Comparison of ENCODE assay signal across 8 mouse cellular contexts in genomic region chr11:29525988-29526794, GRCm38 (mm10). TPM values are rescaled to one million over a fixed set of nuclear protein-coding genes. Genes with fewer than 3 reads are reported as not detected.
DNase-seq lines count a peak whose midpoint lies in the region; ATAC-seq and TF ChIP-seq lines count a peak whose summit lies in the region.

Gene Mtif2, plus strand, starts transcription at chr11:29526408.

- 2% methylated on average over 47 of the region's 47 CpGs for WGBS in hindbrain, embryonic 16.5 days

- TF ChIP-seq CTCF in gastrocnemius, adult 2 months (IDR thresholded peaks at IDR 0.05) = no peak

- H3K9ac ChIP-seq in hindbrain, embryonic 16.5 days (ENCODE audit: low read depth, low read length) = peak within 1 kb of the TSS; percentile 77

- intact Hi-C loops in gastrocnemius, adult 2 months (cut with DNase I) = loop anchor here (1.0 to 10.0 kb wide), 3 partner anchors 21 to 281 kb away; partner anchors contain the start of genes Ccdc88a, Cfap36 and Clhc1

- peak within 1 kb of the TSS; percentile 93 for H3K27ac ChIP-seq in gastrocnemius, adult 2 months
- H3K27ac ChIP-seq in hindbrain, embryonic 16.5 days (ENCODE audit: low read depth, low read length) = peak within 1 kb of the TSS; percentile 89

- H3K4me2 ChIP-seq in hindbrain, embryonic 16.5 days (ENCODE audit: low read length) = peak within 1 kb of the TSS; percentile 65

- DNase-seq in WW6 (ENCODE audit: low read depth, low spot score) = peak; percentile 88
- peak; percentile 85 for DNase-seq in gastrocnemius, adult 2 months
- DNase-seq in left cerebral cortex, adult 11 months (ENCODE audit: low spot score) = peak; percentile 60
- peak; percentile 76 for DNase-seq in lung, postnatal 36 days
- peak; percentile 90 for DNase-seq in retina, embryonic 14.5 days (ENCODE audit: low spot score)
- DNase-seq in thymus, postnatal 36 days = peak; percentile 63 to 66

- ATAC-seq in common myeloid progenitor, adult 5-6 weeks (replicated peaks; ENCODE audit: low read depth, poor library complexity, severe bottlenecking) = peak; percentile 94
- ATAC-seq in hindbrain, embryonic 16.5 days = peak; percentile 98

- H3K36me3 ChIP-seq in hindbrain, embryonic 16.5 days (ENCODE audit: control insufficient read depth, insufficient read depth, low read length) = peaks cover 8% of the 10 kb centered on the region

- peaks cover 7% of the 10 kb centered on the region for H3K4me1 ChIP-seq in hindbrain, embryonic 16.5 days (ENCODE audit: control insufficient read depth, insufficient read depth, low read depth, low read length)

- H3K4me3 ChIP-seq in gastrocnemius, adult 2 months = peak within 1 kb of the TSS; percentile 92
- H3K4me3 ChIP-seq in hindbrain, embryonic 16.5 days (ENCODE audit: low read length) = peak within 1 kb of the TSS; percentile 76

- no peaks in the 10 kb centered on the region for H3K9me3 ChIP-seq in hindbrain, embryonic 16.5 days (ENCODE audit: control insufficient read depth, low read length)

- H3K27me3 ChIP-seq in hindbrain, embryonic 16.5 days (replicated peaks; ENCODE audit: control insufficient read depth, insufficient read depth, low read length) = no peaks in the 10 kb centered on the region

RNA-seq across cellular contexts. Expression of gene Mtif2, which starts in this region (rescaled TPM):
- 76.5 and 76.8 TPM in 2 replicates for total RNA-seq in common myeloid progenitor, adult 5-6 weeks (2017)
- 10 to 100 TPM; 21.5 to 32.1 TPM for total RNA-seq in gastrocnemius, adult 2 months (2021)
- 38.7 and 41.6 TPM in 2 replicates for polyA plus RNA-seq in hindbrain, embryonic 16.5 days (2015; fragmentation: Nextera tagmentation; extraction: Ambion mirVana)

Comparison
In these comparisons a context has a peak if more than half of its experiments do, and no peak if none do; other contexts are left out.
1. Peak in every context shown above with its lines: DNase-seq, ATAC-seq, H3K4me3 ChIP-seq and H3K27ac ChIP-seq.